Mouse (Mus musculus) cerebellum, adult 8-10 months (tissue): ENCODE measurements around the gene Olfr1282.
"Not testable (repeated sequence)": the region's sequence is repeated elsewhere in the genome, so short reads cannot be mapped to it uniquely, and the experiment has no call there.

Source experiments
- DNase-seq: peaks from one replicate; pipeline ENCODE4 v3.0.0; 2022

The Olfr1282 gene

GRCm38 (mm10) chr2:111335976-111336375 is at the start of gene Olfr1282:
Olfr1282 (minus strand) TSS chr2:111336076.
- no peak for DNase-seq

DNA sequence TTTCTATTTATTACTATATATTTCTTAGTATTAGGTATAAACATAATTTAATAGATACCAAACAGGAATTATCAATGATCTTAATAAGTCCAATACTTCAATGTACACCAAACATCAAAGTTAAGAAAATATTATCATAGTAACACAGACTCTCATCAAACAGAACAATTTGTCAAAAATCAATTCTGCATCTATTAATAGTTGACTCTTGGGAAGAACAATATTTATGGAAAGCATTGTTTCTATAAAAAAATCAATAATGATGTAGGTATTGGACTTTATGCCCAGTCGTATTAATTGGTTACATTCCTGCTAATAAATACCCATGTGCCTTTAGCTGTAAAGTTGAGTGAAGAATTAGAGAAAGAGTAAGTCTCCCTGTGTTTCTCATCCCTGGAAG is 39.3 kb upstream of the Olfr1282 start, which contains the start of gene Olfr1284:
Olfr1284 (plus strand) TSS at position 301 of the 400 bp plus-strand sequence.
- no peak for DNase-seq

DNA sequence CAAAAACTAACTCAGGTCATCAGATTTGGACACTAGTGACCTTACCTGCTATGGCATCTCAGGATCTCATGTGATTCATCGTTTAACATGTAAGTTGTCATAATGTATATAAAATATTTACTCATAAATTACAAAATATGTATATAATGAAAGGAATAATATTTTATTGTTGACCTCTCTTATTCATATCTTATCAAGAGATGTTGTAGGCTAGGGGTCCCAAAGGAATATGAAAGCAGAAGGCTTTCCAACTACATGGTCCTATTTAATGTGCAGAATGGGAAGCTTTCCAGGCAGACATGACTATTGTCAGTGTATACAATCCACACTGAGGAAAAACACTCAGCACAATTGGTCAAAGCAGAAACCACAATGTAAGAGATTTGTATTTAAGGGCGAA is 30.6 kb upstream of the Olfr1282 start, which contains the start of gene Olfr1283:
Olfr1283 (plus strand) TSS at position 301 of the 400 bp plus-strand sequence.
- DNase-seq: no peak

DNA sequence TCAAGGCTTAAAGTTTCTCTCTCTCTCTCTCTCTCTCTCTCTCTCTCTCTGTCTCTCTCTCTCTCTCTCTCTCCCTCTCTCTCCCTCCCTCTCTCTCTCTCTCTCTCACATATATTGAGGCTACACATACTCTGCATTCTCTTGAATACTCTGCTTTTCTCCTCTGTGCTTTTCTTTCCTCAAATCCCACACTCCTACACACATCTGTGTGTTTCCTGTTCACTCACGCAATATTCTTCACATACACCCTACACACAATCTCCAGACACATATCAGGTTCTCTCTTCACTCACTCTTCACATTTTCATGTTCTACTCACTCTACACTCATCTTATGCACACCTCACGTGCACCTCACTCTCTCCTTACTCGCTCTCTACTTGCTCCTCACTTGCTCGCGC is 2.2 kb downstream of the Olfr1282 start:
- not testable (repeated sequence) for DNase-seq

- DNase-seq: no peak
Measured at GRCm38 (mm10) chr2:111326220-111326619, 9.7 kb downstream of the Olfr1282 start, which contains the start of gene Olfr1281. Olfr1281 (plus strand) TSS chr2:111326520.

DNA sequence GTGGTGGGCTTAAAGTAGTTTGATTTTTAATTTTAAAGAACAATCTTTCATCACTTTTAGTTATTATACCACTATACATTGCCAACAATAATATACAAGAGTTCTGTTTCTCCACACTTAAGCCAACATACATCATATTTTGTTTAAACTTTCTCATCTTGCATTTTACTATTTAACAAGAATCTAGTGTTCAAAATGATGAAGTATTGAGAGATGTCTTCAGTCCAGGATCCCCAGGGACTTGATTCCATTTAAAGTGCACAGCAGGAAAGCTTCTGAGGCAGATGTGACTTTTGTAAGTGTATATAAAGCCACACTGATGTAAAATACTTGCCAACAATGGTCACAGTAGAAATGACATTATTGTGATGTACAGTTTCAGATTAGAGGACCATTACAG is 22.2 kb downstream of the Olfr1282 start, which contains the start of gene Olfr1280:
Olfr1280 (plus strand) TSS at position 301 of the 400 bp plus-strand sequence.
- no peak for DNase-seq

GRCm38 (mm10) chr2:111300374-111300773 is 35.5 kb downstream of the Olfr1282 start, which contains the start of gene Olfr1279:
Olfr1279 (plus strand) TSS chr2:111300635.
- no peak for DNase-seq

GRCm38 (mm10) chr2:111298541-111298940 is 37.3 kb downstream of the Olfr1282 start:
- DNase-seq: no peak

DNA sequence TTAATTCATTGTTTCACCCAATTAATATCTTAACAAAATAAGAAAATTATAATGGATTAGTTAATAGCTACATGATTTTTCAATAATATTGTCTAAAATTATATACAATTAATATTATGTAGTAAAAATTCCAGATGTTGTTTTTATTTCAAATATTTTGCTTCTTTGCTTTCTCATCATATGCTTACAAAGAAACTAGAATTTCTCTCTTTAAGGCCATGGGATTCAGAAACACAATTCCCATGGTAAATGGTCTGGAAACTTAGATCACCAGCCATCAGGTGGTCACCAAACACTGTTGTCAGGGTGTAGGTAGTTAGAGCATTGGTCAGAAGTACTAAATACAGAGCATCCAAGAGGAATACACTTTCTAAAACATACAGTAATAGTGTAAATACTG is 46.0 kb downstream of the Olfr1282 start, which contains the start of gene Olfr1278:
Olfr1278 (plus strand) TSS at position 301 of the 400 bp plus-strand sequence.
- no peak for DNase-seq
